Mouse (Mus musculus) heart, embryonic 15.5 days (tissue): Measurements from ENCODE around the gene Cdca3. TPM values are rescaled to one million over a fixed set of nuclear protein-coding genes. Genes with fewer than 3 reads are reported as not detected.

Source experiments
- ATAC-seq: fragments of 200-750 bp; cut with Nextera tagmentation; replicated peaks from 2 replicates; pipeline ENCODE4 v1.8.0; 2017; ENCODE audit warnings: low read depth, moderate TSS enrichment; ENCODE audit not compliant: insufficient number of reproducible peaks, insufficient read depth, low FRiP score
- H3K27ac ChIP-seq: fragments of 300-500 bp; sonication (generic); 2 replicates; pipeline ENCODE4 v1.5.1; 2015; ENCODE audit warnings: mild to moderate bottlenecking, inconsistent platforms
- H3K27me3 ChIP-seq: fragments of 300-500 bp; sonication (generic); 2 replicates; pipeline ENCODE4 v1.6.1; 2015; ENCODE audit warnings: inconsistent platforms
- H3K36me3 ChIP-seq: fragments of 300-500 bp; sonication (generic); 2 replicates; pipeline ENCODE4 v1.6.1; 2015; ENCODE audit warnings: mild to moderate bottlenecking, inconsistent platforms
- H3K4me1 ChIP-seq: fragments of 300-500 bp; sonication (generic); replicated peaks from 2 replicates; pipeline ENCODE4 v1.6.1; 2015; ENCODE audit warnings: inconsistent platforms
- H3K4me2 ChIP-seq: fragments of 300-500 bp; sonication (generic); 2 replicates; pipeline ENCODE4 v1.6.1; 2015; ENCODE audit warnings: inconsistent platforms, mild to moderate bottlenecking, moderate library complexity
- H3K4me3 ChIP-seq: fragments of 300-500 bp; sonication (generic); 2 replicates; pipeline ENCODE4 v1.5.1; 2015; ENCODE audit warnings: mild to moderate bottlenecking, inconsistent platforms
- H3K9ac ChIP-seq: fragments of 300-500 bp; sonication (generic); 2 replicates; pipeline ENCODE4 v1.6.1; 2015; ENCODE audit warnings: mild to moderate bottlenecking, inconsistent platforms
- H3K9me3 ChIP-seq: fragments of 300-500 bp; sonication (generic); replicated peaks from 2 replicates; pipeline ENCODE4 v1.6.1; 2016; ENCODE audit warnings: inconsistent platforms
- WGBS: fragments of 180-500 bp; shearing (Covaris S2); methylation state at CpG from one replicate; pipeline ENCODE4 v1.1.7; 2015; ENCODE audit warnings: mixed read lengths; 5-methylcytosine and 5-hydroxymethylcytosine counted together
- polyA plus RNA-seq: library from polyadenylated mRNA; unstranded; fragments of >200 nt; fragmentation: Nextera tagmentation; extraction: Ambion mirVana; gene quantifications from 2 replicates; pipeline ENCODE4 v1.2.1, GENCODE M21; 2015

The Cdca3 gene
- polyA plus RNA-seq, 1 experiment from 2014 or later, result 117 TPM

DNA sequence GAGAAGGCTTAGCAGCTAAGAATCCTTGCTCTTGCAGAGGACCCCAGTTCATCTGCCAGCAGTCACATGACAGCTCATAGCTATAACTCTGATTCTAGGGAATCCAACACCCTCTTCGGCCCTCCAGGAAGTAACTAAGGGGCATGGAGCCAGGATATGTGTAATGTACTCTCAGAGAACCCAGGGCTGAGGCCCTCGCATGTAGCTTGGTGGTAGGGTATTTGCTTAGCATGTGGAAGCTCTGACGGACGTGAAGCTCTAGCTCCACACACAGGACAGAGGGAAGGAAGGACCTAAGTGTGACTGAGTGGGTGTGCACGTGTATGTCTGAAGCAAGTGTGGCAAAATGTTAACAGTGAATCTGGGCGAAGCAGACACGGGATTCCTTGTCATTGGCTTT is 7.1 kb downstream of the Cdca3 start:
- ATAC-seq, result no peak
- no peak overlapping the region for H3K4me2 ChIP-seq
- no peaks in the 10 kb centered on the region for H3K27me3 ChIP-seq
- no peak overlapping the region for H3K9ac ChIP-seq
- H3K27ac ChIP-seq, result no peak overlapping the region
- 58% methylated on average over 7 of the region's 7 CpGs for WGBS
- peaks cover 40% of the 10 kb centered on the region for H3K4me1 ChIP-seq
- peaks cover 15% of the 10 kb centered on the region for H3K36me3 ChIP-seq
- no peak overlapping the region for H3K4me3 ChIP-seq
- no peaks in the 10 kb centered on the region for H3K9me3 ChIP-seq

DNA sequence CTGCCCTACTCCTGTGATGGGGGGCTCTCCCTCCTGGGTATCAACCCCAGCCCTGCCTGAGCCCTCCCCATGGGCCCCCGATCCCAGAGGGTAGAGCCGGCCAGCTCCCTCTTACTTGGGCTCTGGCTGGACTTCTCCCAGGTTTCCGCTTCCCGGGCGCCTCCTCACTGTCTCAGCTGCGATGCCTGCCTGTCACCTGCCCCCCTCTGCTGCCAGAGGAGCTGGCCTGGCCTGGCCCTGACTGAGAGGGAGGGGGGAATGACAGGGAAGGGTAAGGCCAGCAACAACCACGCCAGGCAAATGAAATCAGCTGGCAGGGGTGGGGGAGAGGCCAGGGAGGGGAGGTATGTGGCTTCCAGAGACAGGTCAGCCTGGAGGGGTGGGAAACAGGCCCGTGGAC is 10.5 kb downstream of the Cdca3 start:
- Histone ChIP-seq H3K4me3 (no peak overlapping the region), H3K4me2 (peak overlapping the region; percentile 38), H3K4me1 (peaks cover 40% of the 10 kb centered on the region), H3K27me3 (no peaks in the 10 kb centered on the region), H3K36me3 (no peaks in the 10 kb centered on the region), H3K9me3 (no peaks in the 10 kb centered on the region), H3K9ac (peak overlapping the region; percentile 41), H3K27ac (peak overlapping the region; percentile 38)
- WGBS, result 12% methylated on average over 8 of the region's 8 CpGs
- ATAC-seq, result peak; percentile 33

DNA sequence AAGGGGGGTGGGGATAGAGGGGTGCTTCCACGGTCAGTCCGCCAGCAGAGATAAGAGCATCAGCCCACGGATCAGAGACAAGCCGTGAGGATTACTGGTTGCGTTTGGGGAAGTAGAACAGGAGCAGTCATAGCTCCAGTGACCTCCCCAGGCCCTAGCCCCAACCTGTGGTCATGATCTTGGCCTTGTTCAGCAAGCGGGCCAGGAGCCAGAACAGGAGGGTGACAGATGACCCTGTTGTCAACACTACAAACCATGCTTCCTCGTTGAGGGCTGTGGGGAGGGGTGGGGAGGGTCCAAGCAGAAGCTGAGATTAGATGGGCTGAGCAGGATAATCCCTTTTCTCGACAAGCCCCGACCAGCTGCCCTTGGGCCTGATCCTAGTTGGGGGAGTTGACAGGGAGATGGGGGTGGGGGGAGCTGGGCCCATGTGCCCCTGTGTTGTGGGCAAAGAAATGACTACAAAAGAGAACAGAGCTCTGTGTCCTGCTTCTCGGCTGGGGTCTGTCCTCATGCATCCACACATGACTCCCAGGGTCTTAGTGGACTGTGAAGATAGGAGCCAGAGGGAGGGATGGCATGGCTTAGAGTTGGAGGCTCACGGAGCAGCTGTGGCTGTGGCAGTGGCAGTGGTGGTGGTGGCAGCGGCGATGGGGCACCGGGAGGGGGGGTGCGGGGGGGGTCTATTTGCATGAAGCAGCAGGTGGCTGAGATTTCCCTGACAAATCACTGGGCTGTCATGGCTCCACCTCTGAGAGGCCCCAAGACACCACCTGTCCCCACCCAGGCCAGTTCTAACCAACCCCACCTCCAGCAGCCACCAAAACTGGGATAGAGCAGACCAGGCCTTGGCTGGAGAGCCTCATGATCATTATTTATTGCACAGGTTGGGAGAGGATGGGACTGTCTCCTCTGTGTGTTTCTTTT is 11.2 kb downstream of the Cdca3 start, which contains the start of gene Gnb3:
Gene Gnb3 (minus strand): TSS at position 35 of the 927 bp plus-strand sequence.
- H3K9ac ChIP-seq, result peak within 1 kb of the TSS; percentile 41
- no peaks in the 10 kb centered on the region for H3K27me3 ChIP-seq
- peak within 1 kb of the TSS; percentile 38 for H3K27ac ChIP-seq
- H3K4me3 ChIP-seq, result no peak within 1 kb of the TSS
- H3K36me3 ChIP-seq, result no peaks in the 10 kb centered on the region
- ATAC-seq, result peak; percentile 60
- H3K4me1 ChIP-seq, result peaks cover 39% of the 10 kb centered on the region
- H3K4me2 ChIP-seq, result peak within 1 kb of the TSS; percentile 38
- WGBS, result 26% methylated on average over 15 of the region's 15 CpGs
- H3K9me3 ChIP-seq, result no peaks in the 10 kb centered on the region

DNA sequence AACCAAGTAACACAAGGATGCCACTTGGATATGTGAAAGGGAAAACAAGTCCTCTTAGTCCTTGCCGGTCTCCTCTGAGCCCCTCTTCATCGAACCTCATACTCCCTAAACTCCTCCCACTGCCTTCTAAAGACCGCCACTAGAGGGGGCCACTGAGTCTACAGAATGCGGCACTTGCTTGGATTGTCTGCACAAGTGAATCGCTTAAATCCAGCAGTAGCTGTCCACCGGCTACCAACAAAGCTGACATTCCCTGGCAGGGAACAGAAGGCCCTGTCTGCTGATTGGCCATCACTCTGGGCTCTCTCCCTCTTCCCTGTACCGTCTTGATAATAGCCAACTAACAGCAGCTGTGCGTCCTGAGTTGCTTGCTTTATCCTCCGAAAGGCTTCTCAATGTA is 18.0 kb downstream of the Cdca3 start:
- peak; percentile 73 for ATAC-seq
- H3K27me3 ChIP-seq, result no peaks in the 10 kb centered on the region; the same call in 1 of the 2 replicates
- H3K9ac ChIP-seq, result no peak overlapping the region
- H3K4me3 ChIP-seq, result no peak overlapping the region
- 11% methylated on average over 9 of the region's 9 CpGs for WGBS
- 0 out of 2 replicates have a peak, but pooled peaks cover 4% of the 10 kb centered on the region for H3K36me3 ChIP-seq
- no peak overlapping the region for H3K27ac ChIP-seq
- no peaks in the 10 kb centered on the region for H3K9me3 ChIP-seq
- H3K4me1 ChIP-seq, result peaks cover 5% of the 10 kb centered on the region
- no peak overlapping the region; the same call in 1 of the 2 replicates for H3K4me2 ChIP-seq

DNA sequence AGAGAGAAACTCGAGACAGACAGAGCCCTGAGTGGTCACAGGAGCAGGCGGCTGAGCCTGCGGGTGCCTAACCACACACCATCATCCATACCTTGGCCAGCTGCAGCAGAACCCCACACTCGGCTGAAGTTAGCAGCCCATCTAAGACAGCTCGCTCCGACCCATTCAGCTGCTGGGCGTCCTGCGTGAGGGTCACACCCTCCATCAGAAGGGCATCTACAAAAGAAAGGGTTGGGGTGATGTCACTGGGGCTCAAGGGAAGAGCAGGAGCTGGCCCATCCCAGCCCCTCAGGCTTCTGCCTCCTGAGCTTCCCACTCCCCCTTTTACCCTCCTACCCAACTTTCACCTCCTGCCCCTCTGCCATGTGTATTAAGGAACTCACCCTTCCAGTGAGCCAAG is 21.2 kb downstream of the Cdca3 start:
- H3K9me3 ChIP-seq, result no peaks in the 10 kb centered on the region
- 54% methylated on average over 8 of the region's 8 CpGs for WGBS
- H3K27me3 ChIP-seq, result no peaks in the 10 kb centered on the region; the same call in 1 of the 2 replicates
- no peak overlapping the region for H3K27ac ChIP-seq
- H3K9ac ChIP-seq, result no peak overlapping the region
- no peak overlapping the region for H3K4me3 ChIP-seq
- H3K4me1 ChIP-seq, result peaks cover 15% of the 10 kb centered on the region
- no peak overlapping the region for H3K4me2 ChIP-seq
- no peak for ATAC-seq
- H3K36me3 ChIP-seq, result peaks cover 12% of the 10 kb centered on the region; the same call in 1 of the 2 replicates

DNA sequence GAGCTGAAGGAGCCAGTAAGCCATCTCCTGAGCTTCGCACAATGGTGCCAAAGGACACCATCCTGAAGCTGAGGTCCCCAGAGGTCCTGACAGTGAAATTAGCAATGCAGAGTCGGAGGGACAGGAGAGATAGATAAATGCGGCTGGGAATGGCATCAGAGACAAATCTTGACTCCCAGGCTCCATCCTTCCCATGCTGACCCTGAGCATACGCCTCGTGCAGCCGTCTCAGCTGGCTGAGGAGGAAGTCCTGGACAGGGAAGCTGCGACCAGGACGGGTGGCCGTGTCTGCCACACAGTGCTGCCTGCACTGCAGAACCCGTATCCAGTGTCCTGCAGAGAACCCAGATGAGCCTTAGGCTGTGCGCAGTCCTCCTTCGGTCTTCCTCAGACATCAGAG is 25.3 kb downstream of the Cdca3 start:
- Histone ChIP-seq H3K36me3 (peaks cover 8% of the 10 kb centered on the region; the same call in 1 of the 2 replicates), H3K4me1 (peaks cover 29% of the 10 kb centered on the region), H3K9ac (no peak overlapping the region), H3K4me3 (no peak overlapping the region), H3K4me2 (no peak overlapping the region), H3K27ac (no peak overlapping the region), H3K9me3 (no peaks in the 10 kb centered on the region), H3K27me3 (peaks cover 21% of the 10 kb centered on the region)
- WGBS, result 68% methylated on average over 12 of the region's 12 CpGs
- ATAC-seq, result no peak

DNA sequence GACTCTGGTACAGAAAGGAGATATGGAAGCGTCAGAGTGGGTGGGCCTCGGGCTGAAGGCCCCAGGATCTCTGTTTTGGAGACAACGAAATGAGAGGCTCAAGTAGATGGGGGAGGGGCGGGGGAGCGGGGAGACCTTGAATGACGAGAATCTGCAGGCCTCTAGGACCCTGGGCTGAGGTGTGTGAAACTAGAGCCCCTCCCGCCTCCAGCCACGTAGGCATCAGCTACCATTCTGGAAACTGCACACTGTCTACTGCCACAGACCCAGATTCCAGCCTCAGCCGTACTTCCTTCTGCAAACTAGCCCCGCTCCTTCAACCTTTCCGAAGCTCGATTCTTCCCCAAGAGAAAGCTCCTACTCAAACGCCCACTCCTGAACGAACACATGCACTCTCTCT is 27.0 kb downstream of the Cdca3 start:
- H3K4me2 ChIP-seq, result peak overlapping the region; percentile 98
- peak overlapping the region; percentile 81 for H3K4me3 ChIP-seq
- ATAC-seq, result peak; percentile 29; the same call in 1 of the 2 replicates
- 8% methylated on average over 13 of the region's 14 CpGs for WGBS
- peaks cover 35% of the 10 kb centered on the region for H3K4me1 ChIP-seq
- H3K9me3 ChIP-seq, result no peaks in the 10 kb centered on the region
- H3K27me3 ChIP-seq, result peaks cover 27% of the 10 kb centered on the region
- peaks cover 8% of the 10 kb centered on the region; the same call in 1 of the 2 replicates for H3K36me3 ChIP-seq
- H3K9ac ChIP-seq, result peak overlapping the region; percentile 84
- peak overlapping the region; percentile 35 for H3K27ac ChIP-seq

DNA sequence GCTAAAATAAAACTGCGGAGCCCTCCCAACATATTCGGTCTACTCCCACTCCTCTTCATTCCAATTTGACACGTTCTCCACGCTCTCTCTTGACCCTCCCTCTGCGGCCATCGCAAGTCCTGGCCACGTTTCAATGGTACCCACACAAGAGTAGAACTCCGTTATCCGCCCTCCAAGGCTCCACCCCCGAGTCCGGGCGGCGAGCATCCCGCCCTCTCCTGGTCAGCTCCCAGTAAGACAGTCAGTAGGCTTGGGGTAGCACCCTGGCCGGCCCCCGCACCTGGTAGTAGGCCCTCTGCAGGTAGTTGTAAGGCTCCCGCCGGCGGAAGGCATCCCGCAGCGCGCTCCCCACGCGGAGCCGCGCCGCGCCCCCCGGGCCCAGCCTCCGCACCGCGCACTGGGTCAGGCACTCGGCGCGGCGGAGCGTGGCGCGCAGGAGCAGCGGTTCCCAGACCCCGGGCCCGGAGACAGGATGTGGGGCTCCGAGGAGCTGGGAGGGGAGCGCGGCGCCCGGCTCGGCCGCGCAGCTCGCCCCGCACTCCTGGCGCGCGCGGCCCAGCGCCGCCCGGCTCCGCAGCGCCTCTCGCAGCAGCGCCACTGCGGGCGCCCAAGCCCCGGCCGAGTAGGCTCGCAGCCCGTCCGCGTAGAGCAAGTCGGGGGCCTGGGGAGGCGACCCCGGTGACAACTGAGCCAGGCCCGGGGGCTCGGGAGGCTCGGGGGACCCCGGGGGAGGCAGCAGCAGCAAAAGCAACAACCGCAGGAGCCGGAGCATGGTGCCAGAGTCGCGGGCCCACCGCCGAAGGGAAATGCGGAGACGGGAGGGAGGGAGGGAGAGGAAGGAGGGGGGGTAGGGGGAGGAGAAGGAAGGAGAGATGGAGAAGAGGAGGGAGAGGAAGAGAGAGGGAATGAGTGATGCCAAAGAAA is 27.8 kb downstream of the Cdca3 start, which contains the start of gene P3h3:
Gene P3h3 (minus strand): TSS at position 837 of the 924 bp plus-strand sequence.
- H3K9me3 ChIP-seq, result no peaks in the 10 kb centered on the region
- H3K4me2 ChIP-seq, result peak within 1 kb of the TSS; percentile 98
- H3K27me3 ChIP-seq, result peaks cover 34% of the 10 kb centered on the region
- H3K9ac ChIP-seq, result peak within 1 kb of the TSS; percentile 84
- peak; percentile 83 for ATAC-seq
- peak within 1 kb of the TSS; percentile 87 for H3K27ac ChIP-seq
- peaks cover 8% of the 10 kb centered on the region; the same call in 1 of the 2 replicates for H3K36me3 ChIP-seq
- under 1% methylated on average over 86 of the region's 86 CpGs for WGBS
- H3K4me3 ChIP-seq, result peak within 1 kb of the TSS; percentile 81
- H3K4me1 ChIP-seq, result peaks cover 39% of the 10 kb centered on the region

DNA sequence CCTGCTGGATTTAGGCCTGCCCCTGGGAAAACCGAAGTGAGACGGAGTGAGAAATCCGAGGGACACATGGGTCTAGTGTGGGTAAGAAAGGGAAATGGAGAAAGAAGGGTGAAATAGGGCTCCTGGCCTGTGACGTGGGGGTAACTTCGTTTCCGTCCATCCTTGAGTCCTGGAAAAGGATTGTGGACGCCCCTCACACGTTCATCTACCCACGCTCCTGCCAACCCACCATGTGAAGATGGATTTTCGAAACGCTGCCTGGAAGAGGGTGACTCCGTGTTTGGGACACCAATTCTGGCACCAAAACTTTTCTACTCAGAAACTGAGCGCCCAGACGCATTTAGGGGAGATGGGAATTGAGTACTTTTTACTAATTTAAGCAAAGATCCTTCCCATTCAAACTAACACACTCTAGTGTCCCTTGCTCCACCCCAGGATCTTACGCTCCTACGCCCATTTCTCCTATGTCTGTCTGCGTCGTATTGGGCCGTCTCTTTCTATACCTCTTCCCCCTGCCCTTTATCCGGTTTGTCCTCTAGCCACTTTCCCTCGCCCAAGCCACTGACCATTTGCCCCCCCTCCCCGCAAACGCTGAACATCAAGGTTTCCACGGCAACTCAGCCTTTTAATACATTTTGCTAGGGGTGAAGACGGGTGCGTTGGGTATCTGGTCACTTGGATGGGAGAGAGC is 28.6 kb downstream of the Cdca3 start:
- 28% methylated on average over 26 of the region's 26 CpGs for WGBS
- ATAC-seq, result no peak
- Histone ChIP-seq H3K4me1 (peaks cover 46% of the 10 kb centered on the region), H3K36me3 (peaks cover 8% of the 10 kb centered on the region; the same call in 1 of the 2 replicates), H3K27me3 (peaks cover 42% of the 10 kb centered on the region), H3K9me3 (no peaks in the 10 kb centered on the region), H3K27ac (peak overlapping the region; percentile 87), H3K4me2 (peak overlapping the region; percentile 98), H3K4me3 (peak overlapping the region; percentile 81), H3K9ac (peak overlapping the region; percentile 14; the same call in 1 of the 2 replicates)

DNA sequence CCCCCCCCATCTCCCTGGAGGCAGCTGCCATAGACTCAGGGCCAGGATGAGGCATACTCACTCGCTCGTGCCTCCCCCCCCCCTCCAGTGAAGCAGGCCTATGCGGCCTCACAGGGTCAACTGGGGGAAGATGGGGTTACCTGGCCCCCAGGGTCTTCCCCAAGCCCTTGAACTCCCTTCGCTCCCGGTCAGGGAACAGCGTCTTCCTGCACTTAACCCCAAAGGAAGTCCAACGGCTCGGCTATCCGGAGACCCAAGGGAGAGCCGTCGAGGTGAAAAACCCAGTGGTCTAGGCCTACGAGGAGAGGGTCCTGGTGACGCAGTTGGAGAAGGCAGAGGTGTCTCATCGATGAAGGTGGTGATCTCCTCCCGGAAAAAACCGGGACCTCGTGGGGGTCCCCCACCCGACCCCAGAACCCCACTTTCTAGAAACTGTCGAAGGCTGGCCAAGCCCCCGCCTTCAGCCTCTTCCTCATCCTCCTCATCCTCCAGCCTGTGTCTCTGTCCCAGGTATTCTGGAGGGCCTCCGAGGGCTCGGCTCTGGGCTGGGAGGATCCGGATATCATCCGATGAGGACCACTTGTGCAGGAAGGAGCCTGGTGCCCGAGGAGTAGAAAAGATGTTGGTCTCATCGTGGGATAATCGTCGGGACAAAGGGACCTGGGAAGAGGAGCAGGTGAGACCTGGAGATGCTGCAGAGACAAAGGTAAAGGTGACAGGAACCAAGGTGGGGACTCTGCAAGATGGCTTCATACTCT is 29.4 kb downstream of the Cdca3 start:
- WGBS, result 62% methylated on average over 28 of the region's 28 CpGs
- no peak for ATAC-seq
- no peak overlapping the region for H3K4me3 ChIP-seq
- H3K9me3 ChIP-seq, result no peaks in the 10 kb centered on the region
- peaks cover under 1% of the 10 kb centered on the region; the same call in 1 of the 2 replicates for H3K36me3 ChIP-seq
- H3K4me1 ChIP-seq, result peaks cover 52% of the 10 kb centered on the region
- peak overlapping the region; percentile 98 for H3K4me2 ChIP-seq
- H3K9ac ChIP-seq, result no peak overlapping the region
- H3K27me3 ChIP-seq, result peaks cover 43% of the 10 kb centered on the region
- H3K27ac ChIP-seq, result no peak overlapping the region
